Mouse (Mus musculus) G1E (cell line): ENCODE data around the gene Ddrgk1.

Source experiments
- CTCF ChIP-seq: IDR thresholded peaks from 2 replicates; pipeline ENCODE4 v1.5.1; 2012; ENCODE audit warnings: low read depth, low read length, inconsistent platforms, mixed read lengths
- GATA1 ChIP-seq: IDR thresholded peaks from 2 replicates; pipeline ENCODE4 v1.6.1; 2012; ENCODE audit warnings: borderline replicate concordance, low read length, inconsistent platforms, mixed read lengths
- POLR2AphosphoS5 ChIP-seq: IDR thresholded peaks from 2 replicates; pipeline ENCODE4 v1.6.1; 2012; ENCODE audit warnings: low read depth, low read length, inconsistent platforms; ENCODE audit not compliant: insufficient replicate concordance
- TAL1 ChIP-seq: conservative IDR thresholded peaks from 2 replicates; pipeline ENCODE4 v1.6.1; 2012; ENCODE audit warnings: low read depth, low read length, inconsistent platforms, mixed read lengths

DNA sequence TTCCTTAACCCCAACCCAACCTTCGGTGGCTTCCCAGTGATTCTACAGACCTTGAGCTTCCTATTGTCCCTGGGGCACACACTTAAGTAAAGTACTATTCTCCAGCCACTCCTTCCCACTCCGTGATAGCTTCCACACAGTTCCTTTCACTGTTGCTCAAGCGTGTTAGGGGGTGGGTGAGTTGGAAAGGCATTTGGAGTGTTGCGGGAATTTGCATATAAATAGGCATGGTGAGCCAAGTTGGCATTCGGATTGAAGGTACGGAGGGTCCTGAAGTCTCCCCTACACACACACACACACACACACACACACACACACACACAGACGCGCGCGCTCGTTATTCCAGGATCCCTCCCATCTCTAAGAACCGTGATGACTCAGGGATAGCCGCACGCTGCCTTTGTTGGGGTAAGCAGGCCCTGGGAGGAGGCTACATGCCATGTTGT is 33.4 kb upstream of the Ddrgk1 start:
- TF ChIP-seq CTCF (no peak), TAL1 (no peak), GATA1 (no peak), POLR2AphosphoS5 (no peak)
